ENCODE assay signal across 8 mouse cellular contexts in genomic region chr10:80931153-80931671, GRCm38 (mm10). TPM values are rescaled to one million over a fixed set of nuclear protein-coding genes. Genes with fewer than 3 reads are reported as not detected.
DNase-seq lines count a peak whose midpoint lies in the region; ATAC-seq lines count a peak whose summit lies in the region.

No protein-coding gene starts in this region.

- peak overlapping the region; percentile 62; the same call in 1 of the 2 replicates for H3K9ac ChIP-seq in kidney, embryonic 14.5 days (ENCODE audit: low read depth, low read length)
- H3K9ac ChIP-seq in midbrain, embryonic 15.5 days, result no peak overlapping the region

- 5% methylated on average over 14 of the region's 14 CpGs for WGBS in kidney, embryonic 14.5 days
- WGBS in midbrain, embryonic 15.5 days, result 4% methylated on average over 14 of the region's 14 CpGs

- ATAC-seq in kidney, embryonic 14.5 days (ENCODE audit: low FRiP score, low TSS enrichment), result no peak
- no peak for ATAC-seq in midbrain, embryonic 15.5 days (replicated peaks)

- H3K4me2 ChIP-seq in kidney, embryonic 14.5 days (replicated peaks; ENCODE audit: low read depth, low read length), result peak overlapping the region; percentile 85
- H3K4me2 ChIP-seq in midbrain, embryonic 15.5 days, result peak overlapping the region; percentile 90

- peaks cover 49% of the 10 kb centered on the region for H3K4me1 ChIP-seq in kidney, embryonic 14.5 days (ENCODE audit: control insufficient read depth, insufficient read depth, low read length)
- peaks cover 57% of the 10 kb centered on the region for H3K4me1 ChIP-seq in midbrain, embryonic 15.5 days

- H3K4me3 ChIP-seq in kidney, embryonic 14.5 days (ENCODE audit: low read length), result peak overlapping the region; percentile 46
- peak overlapping the region; percentile 46 for H3K4me3 ChIP-seq in midbrain, embryonic 15.5 days

- H3K27ac ChIP-seq in kidney, embryonic 14.5 days (ENCODE audit: low read depth, low read length), result no peak overlapping the region
- no peak overlapping the region for H3K27ac ChIP-seq in midbrain, embryonic 15.5 days

- no peaks in the 10 kb centered on the region for H3K9me3 ChIP-seq in kidney, embryonic 14.5 days (ENCODE audit: control insufficient read depth, low read length)
- H3K9me3 ChIP-seq in midbrain, embryonic 15.5 days, result no peaks in the 10 kb centered on the region

- intact Hi-C loops in heart, postnatal 25 days (cut with DNase I), result loop anchor here (1.0 kb wide), 1 partner anchor 24 kb away; no protein-coding TSS in a partner anchor
- intact Hi-C loops in left cerebral cortex, postnatal 14 days (cut with DNase I), result no loop called here

- H3K27me3 ChIP-seq in kidney, embryonic 14.5 days (ENCODE audit: control insufficient read depth, insufficient read depth, low read length), result peaks cover 47% of the 10 kb centered on the region
- peaks cover 52% of the 10 kb centered on the region for H3K27me3 ChIP-seq in midbrain, embryonic 15.5 days (replicated peaks)

- H3K36me3 ChIP-seq in kidney, embryonic 14.5 days (ENCODE audit: control insufficient read depth, insufficient read depth, low read length), result no peaks in the 10 kb centered on the region
- H3K36me3 ChIP-seq in midbrain, embryonic 15.5 days (replicated peaks), result no peaks in the 10 kb centered on the region

- peak; percentile 97 for DNase-seq in heart, adult 11 months
- DNase-seq in heart, postnatal 25 days (ENCODE audit: low spot score), result no peak
- peak; percentile 71 for DNase-seq in Muller cell, postnatal 12 days (ENCODE audit: inconsistent ontology term)
- peak; percentile 80 for DNase-seq in gastrocnemius, postnatal 25 days
- no peak for DNase-seq in left cerebral cortex, postnatal 14 days (ENCODE audit: low spot score in 2 of 2)
- DNase-seq in right cerebral cortex, postnatal 14 days, result no peak

RNA-seq across cellular contexts. Expression of gene Gadd45b, which starts 1.3 kb away (rescaled TPM):
- 10 to 100 TPM in 1 of 2 experiments, 1 to 10 TPM in 1; 8.2 to 14.1 TPM for total RNA-seq in heart, postnatal 25 days (2021)
- 10 to 100 TPM; 12.7 to 30.0 TPM for total RNA-seq in gastrocnemius, postnatal 25 days (2021)
- 16.1 and 16.3 TPM in 2 replicates for polyA plus RNA-seq in kidney, embryonic 14.5 days (2014; fragmentation: Nextera tagmentation; extraction: Ambion mirVana)
- polyA plus RNA-seq in midbrain, embryonic 15.5 days (2015; fragmentation: Nextera tagmentation; extraction: Ambion mirVana), result 5.5 and 8.2 TPM in 2 replicates
- 10 to 100 TPM; 11.9 to 12.5 TPM for total RNA-seq in left cerebral cortex, postnatal 14 days (2021)

RNA-seq across cellular contexts. Expression of gene Lmnb2, which starts 13.2 kb away (rescaled TPM):
- total RNA-seq in heart, postnatal 25 days (2021), result 1 to 10 TPM; 4.6 to 5.6 TPM
- total RNA-seq in gastrocnemius, postnatal 25 days (2021), result 1 to 10 TPM; 3.7 to 5.1 TPM
- polyA plus RNA-seq in kidney, embryonic 14.5 days (2014; fragmentation: Nextera tagmentation; extraction: Ambion mirVana), result 16.0 and 17.1 TPM in 2 replicates
- polyA plus RNA-seq in midbrain, embryonic 15.5 days (2015; fragmentation: Nextera tagmentation; extraction: Ambion mirVana), result 46.9 and 48.9 TPM in 2 replicates
- total RNA-seq in left cerebral cortex, postnatal 14 days (2021), result 10 to 100 TPM; 19.7 to 20.1 TPM

RNA-seq across cellular contexts. Expression of gene Timm13, which starts 30.4 kb away (rescaled TPM):
- 100 to 1,000 TPM; 143 to 148 TPM for total RNA-seq in heart, postnatal 25 days (2021)
- total RNA-seq in gastrocnemius, postnatal 25 days (2021), result 100 to 1,000 TPM; 114 to 125 TPM
- 391 and 501 TPM in 2 replicates for polyA plus RNA-seq in kidney, embryonic 14.5 days (2014; fragmentation: Nextera tagmentation; extraction: Ambion mirVana)
- 318 and 330 TPM in 2 replicates for polyA plus RNA-seq in midbrain, embryonic 15.5 days (2015; fragmentation: Nextera tagmentation; extraction: Ambion mirVana)
- total RNA-seq in left cerebral cortex, postnatal 14 days (2021), result 100 to 1,000 TPM; 145 to 157 TPM

RNA-seq across cellular contexts. Expression of gene Tmprss9, which starts 59.6 kb away (rescaled TPM):
- not detected for total RNA-seq in heart, postnatal 25 days (2021)
- not detected for total RNA-seq in gastrocnemius, postnatal 25 days (2021)
- polyA plus RNA-seq in kidney, embryonic 14.5 days (2014; fragmentation: Nextera tagmentation; extraction: Ambion mirVana), result 0.08 and 0.10 TPM in 2 replicates
- polyA plus RNA-seq in midbrain, embryonic 15.5 days (2015; fragmentation: Nextera tagmentation; extraction: Ambion mirVana), result 0.23 and 0.41 TPM in 2 replicates
- total RNA-seq in left cerebral cortex, postnatal 14 days (2021), result under 1 TPM; 0.13 to 0.18 TPM

Comparison
In these comparisons a context has a peak if more than half of its experiments do, and no peak if none do; other contexts are left out.
1. DNase-seq: peak in heart, adult 11 months (single experiment), Muller cell, postnatal 12 days (single experiment) and gastrocnemius, postnatal 25 days (single experiment); none in heart, postnatal 25 days (single experiment), left cerebral cortex, postnatal 14 days (0 of 2) and right cerebral cortex, postnatal 14 days (single experiment).